Mouse (Mus musculus): ENCODE measurements at regions not wholly inside any gene's neighbourhood (a gene's known extent, or its start where the extent isn't known, plus 50 kb on each side); places are given as distances from the start of the nearest gene placed in this dataset.

- no peak overlapping the region for H3K4me3 ChIP-seq
- H3K79me2 ChIP-seq (replicated peaks; ENCODE audit: control insufficient read depth, insufficient read depth, low read length): no peaks in the 10 kb centered on the region
- no peaks in the 10 kb centered on the region for H3K27me3 ChIP-seq (ENCODE audit: control insufficient read depth, insufficient read depth, low read length)
- peaks cover 3% of the 10 kb centered on the region; the same call in 1 of the 2 replicates for H3K4me1 ChIP-seq (ENCODE audit: control insufficient read depth, insufficient read depth, low read length)
- H3K27ac ChIP-seq: no peak overlapping the region
- 32% methylated on average over 16 of the region's 16 CpGs for WGBS
- intact Hi-C loops (cut with DNase I): no loop called here
- DNase-seq: peak in 1 of 2 experiments; percentile 4
- no peaks in the 10 kb centered on the region for H3K36me3 ChIP-seq (ENCODE audit: control insufficient read depth, insufficient read depth, low read length)
- no peak for TF ChIP-seq EP300 (IDR thresholded peaks at IDR 0.05; ENCODE audit: insufficient read depth, low read depth, low read length)
- TF ChIP-seq CTCF (IDR thresholded peaks at IDR 0.05): no peak
- TF ChIP-seq POLR2A (IDR thresholded peaks at IDR 0.05; ENCODE audit: insufficient read depth, low read depth, low read length): no peak
- no peak overlapping the region for H3K9ac ChIP-seq (ENCODE audit: low read depth, low read length)
Observed at GRCm38 (mm10) chr11:16559001-16559699, 50.9 kb upstream of the Sec61g start.

DNA sequence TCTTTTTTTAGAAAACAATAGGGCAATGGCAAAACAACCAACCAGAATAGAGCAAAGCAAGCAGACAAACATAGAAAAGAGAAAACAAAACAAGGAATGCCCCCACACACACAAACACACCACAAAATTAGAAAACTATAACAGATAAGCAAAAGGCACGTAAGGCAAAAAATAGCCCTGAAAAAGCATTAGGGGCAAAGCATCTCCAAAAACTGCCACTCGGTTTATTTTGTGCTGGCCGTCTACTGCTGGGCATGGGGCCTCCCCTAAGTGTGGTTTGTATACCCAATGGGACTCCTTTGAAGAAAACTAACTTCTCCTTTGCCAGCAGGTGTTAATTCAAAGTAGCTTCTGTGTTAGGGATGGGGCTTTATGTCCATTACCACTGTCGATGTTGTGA is 53.4 kb upstream of the Sec61g start:
- no peaks in the 10 kb centered on the region for H3K36me3 ChIP-seq (ENCODE audit: control insufficient read depth, insufficient read depth, low read length)
- intact Hi-C loops (cut with DNase I): no loop called here
- DNase-seq: no peak
- no peak overlapping the region for H3K9ac ChIP-seq (ENCODE audit: low read depth, low read length)
- TF ChIP-seq POLR2A (IDR thresholded peaks at IDR 0.05; ENCODE audit: insufficient read depth, low read depth, low read length) (no peak), CTCF (IDR thresholded peaks at IDR 0.05) (no peak), EP300 (IDR thresholded peaks at IDR 0.05; ENCODE audit: insufficient read depth, low read depth, low read length) (no peak)
- peaks cover 3% of the 10 kb centered on the region; the same call in 1 of the 2 replicates for H3K4me1 ChIP-seq (ENCODE audit: control insufficient read depth, insufficient read depth, low read length)
- H3K4me3 ChIP-seq: no peak overlapping the region
- 79% methylated on average over 4 of the region's 4 CpGs for WGBS
- no peaks in the 10 kb centered on the region for H3K79me2 ChIP-seq (replicated peaks; ENCODE audit: control insufficient read depth, insufficient read depth, low read length)
- no peaks in the 10 kb centered on the region for H3K27me3 ChIP-seq (ENCODE audit: control insufficient read depth, insufficient read depth, low read length)
- H3K27ac ChIP-seq: no peak overlapping the region

GRCm38 (mm10) chr11:16589085-16589680 is 80.9 kb upstream of the Sec61g start:
- H3K36me3 ChIP-seq (ENCODE audit: control insufficient read depth, insufficient read depth, low read length): peaks cover 2% of the 10 kb centered on the region; the same call in 1 of the 2 replicates
- H3K79me2 ChIP-seq (replicated peaks; ENCODE audit: control insufficient read depth, insufficient read depth, low read length): no peaks in the 10 kb centered on the region
- peaks cover 2% of the 10 kb centered on the region for H3K4me1 ChIP-seq (ENCODE audit: control insufficient read depth, insufficient read depth, low read length)
- no peak overlapping the region for H3K27ac ChIP-seq
- DNase-seq: no peak
- no peaks in the 10 kb centered on the region for H3K27me3 ChIP-seq (ENCODE audit: control insufficient read depth, insufficient read depth, low read length)
- H3K4me3 ChIP-seq: no peak overlapping the region
- no peak for TF ChIP-seq CTCF (IDR thresholded peaks at IDR 0.05)
- TF ChIP-seq POLR2A (IDR thresholded peaks at IDR 0.05; ENCODE audit: insufficient read depth, low read depth, low read length): no peak
- no peak for TF ChIP-seq EP300 (IDR thresholded peaks at IDR 0.05; ENCODE audit: insufficient read depth, low read depth, low read length)
- WGBS: 50% methylated on average over 4 of the region's 4 CpGs
- intact Hi-C loops (cut with DNase I): loop anchor here (5.0 kb wide), 1 partner anchor 358 kb away; no protein-coding TSS in a partner anchor
- H3K9ac ChIP-seq (ENCODE audit: low read depth, low read length): no peak overlapping the region

DNA sequence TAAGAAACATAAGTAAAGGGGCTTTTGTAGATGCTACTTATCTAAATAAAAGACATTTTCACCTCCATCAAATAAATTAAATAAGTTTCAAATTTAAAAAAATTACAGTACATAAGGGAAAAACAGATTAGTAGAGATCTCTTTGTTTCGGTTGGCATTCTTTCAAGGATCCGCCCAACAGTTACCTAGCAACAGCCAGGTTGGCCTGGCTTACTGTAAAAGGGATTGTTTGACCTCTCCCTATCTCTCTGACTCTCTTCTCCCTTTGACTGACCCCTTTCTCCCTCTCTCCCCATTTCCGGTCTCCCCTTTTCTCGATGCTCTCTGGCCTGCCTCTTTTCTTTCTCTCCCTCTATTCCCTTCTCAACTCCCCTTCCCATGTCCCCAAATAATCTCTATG is 82.3 kb upstream of the Sec61g start:
- H3K27me3 ChIP-seq (ENCODE audit: control insufficient read depth, insufficient read depth, low read length): no peaks in the 10 kb centered on the region
- H3K4me3 ChIP-seq: no peak overlapping the region
- WGBS: 69% methylated on average over 4 of the region's 4 CpGs
- intact Hi-C loops (cut with DNase I): loop anchor here (5.0 kb wide), 1 partner anchor 63 kb away; no protein-coding TSS in a partner anchor
- no peak overlapping the region for H3K9ac ChIP-seq (ENCODE audit: low read depth, low read length)
- peaks cover 2% of the 10 kb centered on the region; the same call in 1 of the 2 replicates for H3K36me3 ChIP-seq (ENCODE audit: control insufficient read depth, insufficient read depth, low read length)
- peaks cover 2% of the 10 kb centered on the region for H3K4me1 ChIP-seq (ENCODE audit: control insufficient read depth, insufficient read depth, low read length)
- no peaks in the 10 kb centered on the region for H3K79me2 ChIP-seq (replicated peaks; ENCODE audit: control insufficient read depth, insufficient read depth, low read length)
- H3K27ac ChIP-seq: no peak overlapping the region
- TF ChIP-seq POLR2A (IDR thresholded peaks at IDR 0.05; ENCODE audit: insufficient read depth, low read depth, low read length): no peak
- no peak for DNase-seq

DNA sequence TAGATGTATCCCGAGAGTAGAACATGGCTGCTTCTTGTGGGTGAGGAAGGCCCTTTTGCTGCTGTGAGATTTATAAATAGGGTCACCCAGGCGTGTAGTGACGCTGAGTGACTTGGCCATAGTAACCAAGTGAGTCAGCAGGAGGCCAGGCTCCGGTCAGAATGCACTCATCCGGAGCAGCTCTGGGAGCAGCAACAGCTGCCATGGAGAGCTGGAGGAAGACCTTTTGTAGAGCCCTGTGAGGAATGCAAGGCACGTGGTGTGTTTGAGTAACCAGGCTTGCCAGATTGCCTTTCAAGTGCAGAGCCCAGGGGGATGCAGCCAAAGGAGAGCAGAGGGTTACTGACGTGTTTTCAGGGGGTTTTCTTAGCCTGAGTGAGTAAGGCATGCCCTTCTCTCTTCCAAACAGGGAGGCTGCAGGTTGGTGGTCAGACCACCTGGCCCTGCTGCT is 83.2 kb upstream of the Sec61g start:
- 2% methylated on average over 7 of the region's 7 CpGs for WGBS
- peak; percentile 66 to 85 for DNase-seq
- TF ChIP-seq EP300 (IDR thresholded peaks at IDR 0.05; ENCODE audit: insufficient read depth, low read depth, low read length): peak; percentile 40; the same call in 1 of the 2 replicates
- TF ChIP-seq POLR2A (IDR thresholded peaks at IDR 0.05; ENCODE audit: insufficient read depth, low read depth, low read length): no peak
- no peak overlapping the region for H3K9ac ChIP-seq (ENCODE audit: low read depth, low read length)
- H3K27ac ChIP-seq: peak overlapping the region; percentile 68
- intact Hi-C loops (cut with DNase I): loop anchor here (5.0 kb wide), 1 partner anchor 64 kb away; no protein-coding TSS in a partner anchor
- H3K27me3 ChIP-seq (ENCODE audit: control insufficient read depth, insufficient read depth, low read length): no peaks in the 10 kb centered on the region
- peaks cover 2% of the 10 kb centered on the region; the same call in 1 of the 2 replicates for H3K36me3 ChIP-seq (ENCODE audit: control insufficient read depth, insufficient read depth, low read length)
- H3K4me3 ChIP-seq: no peak overlapping the region
- H3K4me1 ChIP-seq (ENCODE audit: control insufficient read depth, insufficient read depth, low read length): peaks cover 2% of the 10 kb centered on the region
- no peaks in the 10 kb centered on the region for H3K79me2 ChIP-seq (replicated peaks; ENCODE audit: control insufficient read depth, insufficient read depth, low read length)

- H3K9ac ChIP-seq (ENCODE audit: low read depth, low read length): no peak overlapping the region
Observed at GRCm38 (mm10) chr11:16592006-16592405, 83.7 kb upstream of the Sec61g start.

More at GRCm38 (mm10) chr11:16592006-16592405, 83.7 kb upstream of the Sec61g start:
- DNase-seq: no peak
- intact Hi-C loops (cut with DNase I): loop anchor here (5.0 kb wide), 1 partner anchor 65 kb away; no protein-coding TSS in a partner anchor
- Histone ChIP-seq H3K4me3 (no peak overlapping the region), H3K27me3 (ENCODE audit: control insufficient read depth, insufficient read depth, low read length) (no peaks in the 10 kb centered on the region), H3K36me3 (ENCODE audit: control insufficient read depth, insufficient read depth, low read length) (peaks cover 2% of the 10 kb centered on the region; the same call in 1 of the 2 replicates), H3K79me2 (replicated peaks; ENCODE audit: control insufficient read depth, insufficient read depth, low read length) (no peaks in the 10 kb centered on the region), H3K27ac (peak overlapping the region; percentile 12), H3K4me1 (ENCODE audit: control insufficient read depth, insufficient read depth, low read length) (peaks cover 2% of the 10 kb centered on the region)
- no peak for TF ChIP-seq CTCF (IDR thresholded peaks at IDR 0.05)
- no peak for TF ChIP-seq EP300 (IDR thresholded peaks at IDR 0.05; ENCODE audit: insufficient read depth, low read depth, low read length)
- TF ChIP-seq POLR2A (IDR thresholded peaks at IDR 0.05; ENCODE audit: insufficient read depth, low read depth, low read length): no peak
- WGBS: 67% methylated on average over 4 of the region's 4 CpGs

Measured in heart, adult 2 months (tissue).